Mouse (Mus musculus) neural tube, embryonic 11.5 days (tissue): Measurements from ENCODE around the gene Smu1. TPM values are rescaled to one million over a fixed set of nuclear protein-coding genes. Genes with fewer than 3 reads are reported as not detected.

Experiments used
- ATAC-seq: fragments of 200-750 bp; cut with Nextera tagmentation; 2 replicates; pipeline ENCODE4 v1.8.0; 2017; ENCODE audit warnings: moderate number of reproducible peaks, mild to moderate bottlenecking, moderate TSS enrichment, moderate library complexity; ENCODE audit not compliant: insufficient read depth, low FRiP score, low TSS enrichment
- DNase-seq: peaks from one replicate; pipeline ENCODE4 v3.0.0-alpha.2; 2015; ENCODE audit warnings: low spot score
- H3K27ac ChIP-seq: fragments of 300-500 bp; sonication (generic); 2 replicates; pipeline ENCODE4 v1.5.1; 2014; ENCODE audit warnings: low read depth, mild to moderate bottlenecking, low read length
- H3K27me3 ChIP-seq: fragments of 300-500 bp; sonication (generic); 2 replicates; pipeline ENCODE4 v1.6.1; 2014; ENCODE audit warnings: mild to moderate bottlenecking, low read length, mixed read lengths; ENCODE audit not compliant: control insufficient read depth, insufficient read depth
- H3K36me3 ChIP-seq: fragments of 300-500 bp; sonication (generic); 2 replicates; pipeline ENCODE4 v1.6.1; 2014; ENCODE audit warnings: mild to moderate bottlenecking, low read length, moderate library complexity, mixed read lengths; ENCODE audit not compliant: control insufficient read depth, insufficient read depth
- H3K4me1 ChIP-seq: fragments of 300-500 bp; sonication (generic); 2 replicates; pipeline ENCODE4 v1.6.1; 2014; ENCODE audit warnings: low read length, mixed read lengths; ENCODE audit not compliant: control insufficient read depth, insufficient read depth
- H3K4me2 ChIP-seq: fragments of 300-500 bp; sonication (generic); 2 replicates; pipeline ENCODE4 v1.6.1; 2014; ENCODE audit warnings: low read depth, mild to moderate bottlenecking, moderate library complexity
- H3K4me3 ChIP-seq: fragments of 300-500 bp; sonication (generic); 2 replicates; pipeline ENCODE4 v1.5.1; 2014; ENCODE audit warnings: low read depth, low read length
- H3K9ac ChIP-seq: fragments of 300-500 bp; sonication (generic); 2 replicates; pipeline ENCODE4 v1.6.1; 2014; ENCODE audit warnings: mild to moderate bottlenecking, low read length
- H3K9me3 ChIP-seq: fragments of 300-500 bp; sonication (generic); 2 replicates; pipeline ENCODE4 v1.6.1; 2016; ENCODE audit warnings: low read length; ENCODE audit not compliant: control insufficient read depth
- WGBS: fragments of 180-500 bp; shearing (Covaris S2); extraction: QIAGEN DNeasy Blood & Tissue Kit; methylation state at CpG from one replicate; pipeline ENCODE4 v1.1.7; 2014; 5-methylcytosine and 5-hydroxymethylcytosine counted together
- microRNA counts: library from miRNA; unstranded; fragments of <30 nt; microRNA quantifications from one replicate; lab custom pipeline; 2015
- microRNA-seq: library from miRNA; unstranded; fragments of <30 nt; microRNA quantifications from one replicate; pipeline ENCODE4, GENCODE M21; 2016
- polyA plus RNA-seq: library from polyadenylated mRNA; unstranded; fragments of >200 nt; fragmentation: Nextera tagmentation; extraction: Ambion mirVana; gene quantifications from 2 replicates; pipeline ENCODE4 v1.2.1, GENCODE M21; 2014

Smu1 gene
- polyA plus RNA-seq, 1 experiment from 2014 or later = 186 TPM

DNA sequence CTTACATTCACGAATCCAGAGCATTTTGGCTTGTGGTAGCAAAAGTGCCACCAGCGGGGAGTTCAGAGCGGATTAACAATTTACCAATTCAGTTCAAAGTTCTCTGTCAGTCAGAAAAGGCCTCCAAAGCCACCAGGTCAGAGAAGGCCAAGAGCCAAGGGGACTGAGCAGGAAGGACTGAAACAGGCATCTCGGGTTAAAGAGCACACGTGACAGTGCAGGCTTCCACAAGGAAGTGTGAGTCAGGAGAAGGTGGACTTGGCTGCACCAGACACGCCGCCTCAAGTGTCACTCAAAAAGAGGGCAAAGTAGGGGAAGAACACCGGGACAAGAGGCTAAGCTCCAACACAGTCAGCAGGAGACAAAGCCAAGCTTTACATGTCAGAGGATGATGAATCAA is 57.5 kb downstream of the Smu1 start:
- DNase-seq = no peak
- H3K27ac ChIP-seq = no peak overlapping the region
- H3K4me2 ChIP-seq = no peak overlapping the region
- H3K9me3 ChIP-seq = no peaks in the 10 kb centered on the region
- no peaks in the 10 kb centered on the region for H3K36me3 ChIP-seq
- ATAC-seq = no peak
- H3K9ac ChIP-seq = no peak overlapping the region
- no peaks in the 10 kb centered on the region for H3K27me3 ChIP-seq
- H3K4me1 ChIP-seq = peaks cover 12% of the 10 kb centered on the region
- no peak overlapping the region for H3K4me3 ChIP-seq
- WGBS = 88% methylated on average over 8 of the region's 8 CpGs

DNA sequence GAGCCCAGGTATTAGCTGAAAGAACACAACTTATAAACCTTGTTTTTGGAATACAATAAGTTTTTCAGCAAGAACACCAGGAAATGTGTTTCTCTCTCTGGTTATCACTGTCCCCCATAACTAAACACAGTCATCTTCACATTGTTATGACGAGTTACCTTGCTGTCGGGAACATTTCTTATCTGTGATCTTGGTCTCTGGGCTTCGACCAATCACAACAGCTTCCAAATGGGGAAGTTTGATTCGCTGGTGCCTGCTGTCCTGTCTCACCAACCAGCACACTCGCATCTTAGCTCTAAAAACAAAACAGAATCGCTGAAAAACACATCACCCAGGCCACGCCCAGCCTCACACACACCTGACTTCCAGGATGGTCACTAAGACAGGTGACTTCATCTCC is 60.7 kb downstream of the Smu1 start:
- DNase-seq (no peak), ATAC-seq (no peak)
- H3K9me3 ChIP-seq = no peaks in the 10 kb centered on the region
- H3K4me1 ChIP-seq = peaks cover 2% of the 10 kb centered on the region; the same call in 1 of the 2 replicates
- WGBS = 85% methylated on average over 7 of the region's 7 CpGs
- H3K9ac ChIP-seq = no peak overlapping the region
- no peak overlapping the region for H3K4me2 ChIP-seq
- peaks cover 4% of the 10 kb centered on the region; the same call in 1 of the 2 replicates for H3K36me3 ChIP-seq
- no peaks in the 10 kb centered on the region for H3K27me3 ChIP-seq
- H3K4me3 ChIP-seq = no peak overlapping the region
- H3K27ac ChIP-seq = no peak overlapping the region

DNA sequence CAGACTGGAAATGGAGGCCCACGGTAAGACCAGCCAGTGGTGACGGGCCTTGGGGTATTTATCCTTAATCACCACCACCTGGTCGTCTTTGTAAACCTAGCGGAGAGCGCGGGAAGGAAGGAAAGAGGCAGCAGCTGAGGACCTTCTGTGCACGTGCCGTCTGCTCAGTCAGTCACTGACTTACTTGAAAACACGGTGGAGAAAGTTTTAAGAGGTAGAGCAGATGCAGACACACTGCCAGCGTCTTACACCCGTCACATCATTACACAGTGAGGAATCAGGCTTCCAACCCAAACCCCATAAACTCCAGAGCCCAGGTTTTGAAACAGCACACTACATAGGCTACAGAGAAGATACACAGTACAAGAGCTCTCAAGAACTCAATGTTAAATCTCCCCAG is 66.6 kb downstream of the Smu1 start:
- Histone ChIP-seq H3K4me3 (no peak overlapping the region), H3K9ac (no peak overlapping the region), H3K4me1 (no peaks in the 10 kb centered on the region), H3K36me3 (peaks cover 7% of the 10 kb centered on the region; the same call in 1 of the 2 replicates), H3K9me3 (no peaks in the 10 kb centered on the region), H3K4me2 (no peak overlapping the region), H3K27ac (no peak overlapping the region), H3K27me3 (no peaks in the 10 kb centered on the region)
- ATAC-seq (no peak), DNase-seq (no peak)
- 92% methylated on average over 11 of the region's 11 CpGs for WGBS

MicroRNAs encoded within 50 kb of the gene (microRNA counts, 519-probe panel; counts per million panel counts)
- 171 counts per million, percentile 57 among the panel's probes with 10 or more counts for microRNA mmu-miR-207 (lab: Ali Mortazavi, UCI)

Small RNAs within 50 kb of the gene (microRNA-seq; reads per million reads assigned to microRNA genes)
- gene Mir207 = not detected

Other genes starting within 250 kb of the Smu1 start
- 42.5 and 44.0 TPM in 2 replicates for gene Aptx, start 54.7 kb downstream of the Smu1 start, polyA plus RNA-seq
- 694 and 702 TPM in 2 replicates for gene Dnaja1, start 35.8 kb downstream of the Smu1 start, polyA plus RNA-seq
- 20.0 and 21.2 TPM in 2 replicates for gene B4galt1, start 96.1 kb upstream of the Smu1 start, polyA plus RNA-seq
- not detected in 2 replicates for gene Spink4, start 162.1 kb upstream of the Smu1 start, polyA plus RNA-seq
- 226 and 241 TPM in 2 replicates for gene Bag1, start 190.4 kb upstream of the Smu1 start, polyA plus RNA-seq
- 146 and 151 TPM in 2 replicates for gene Chmp5, start 190.5 kb upstream of the Smu1 start, polyA plus RNA-seq
- 91.5 and 91.8 TPM in 2 replicates for gene Nfx1, start 213.0 kb upstream of the Smu1 start, polyA plus RNA-seq